Mouse (Mus musculus) mature B cell (primary cell): ENCODE results near the gene Macrod1.
"Not testable (repeated sequence)": the region's sequence is repeated elsewhere in the genome, so short reads cannot be mapped to it uniquely, and the experiment has no call there.

Source experiments
- in situ Hi-C: fragments of 300-500 bp; cut with MboI; formaldehyde crosslinking; loops from 2 replicates; pipeline ENCODE4 v1.14.3; 2019

Gene Macrod1

DNA sequence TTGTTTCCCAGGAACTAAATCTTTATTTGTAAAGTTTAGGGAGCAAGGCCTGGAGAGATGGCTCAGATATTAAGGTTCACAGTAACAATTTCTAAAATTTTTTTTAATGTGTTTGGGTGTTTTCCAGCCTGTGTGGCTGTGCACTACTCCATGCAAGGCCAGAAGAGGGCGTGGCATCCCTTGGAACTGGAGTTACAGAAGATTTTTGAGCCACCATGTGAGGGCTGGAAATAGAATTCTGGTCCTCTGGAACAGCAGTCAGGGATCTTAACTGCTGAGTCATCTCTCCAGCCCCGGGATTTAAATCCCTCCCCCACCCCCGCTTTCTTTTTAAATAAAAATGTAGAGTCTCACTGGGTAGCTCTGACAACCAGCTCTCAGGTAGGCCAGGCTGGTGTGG, 1.4 kb upstream of the Macrod1 start:
- in situ Hi-C loops = loop anchor here (25.0 kb wide), 1 partner anchor 357 kb away; the partner anchor contains the start of gene 2700081O15Rik

DNA sequence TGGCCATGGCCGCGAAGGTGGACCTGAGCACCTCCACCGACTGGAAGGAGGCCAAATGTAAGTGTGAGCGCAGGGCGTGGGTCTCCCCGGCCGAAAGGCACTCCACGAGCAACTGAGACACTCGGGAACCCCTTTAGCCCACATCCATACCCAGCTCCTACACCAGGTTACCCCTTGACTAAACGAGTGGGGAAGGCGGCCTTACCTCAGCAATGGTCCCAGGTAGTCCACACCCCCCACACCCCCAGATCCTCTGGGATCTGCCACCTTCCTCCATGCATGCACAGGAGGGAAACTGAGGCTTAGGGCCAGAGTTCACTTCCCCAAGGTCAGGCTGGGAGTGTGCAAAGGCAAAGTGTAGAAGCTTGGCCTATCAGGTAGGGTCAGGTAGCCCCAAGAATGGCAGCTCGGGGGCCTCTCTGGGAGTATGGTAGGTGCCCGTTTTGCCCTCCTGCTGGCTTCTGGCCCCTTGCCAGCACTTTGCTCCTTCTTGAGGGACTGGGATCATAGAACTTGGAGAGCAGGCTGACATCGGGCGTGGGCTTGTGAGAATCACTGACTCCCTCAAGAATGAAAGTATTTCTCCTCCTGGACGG, 614 bp downstream of the Macrod1 start:
- in situ Hi-C loops = loop anchor here (25.0 kb wide), 1 partner anchor 355 kb away; the partner anchor contains the start of gene 2700081O15Rik

DNA sequence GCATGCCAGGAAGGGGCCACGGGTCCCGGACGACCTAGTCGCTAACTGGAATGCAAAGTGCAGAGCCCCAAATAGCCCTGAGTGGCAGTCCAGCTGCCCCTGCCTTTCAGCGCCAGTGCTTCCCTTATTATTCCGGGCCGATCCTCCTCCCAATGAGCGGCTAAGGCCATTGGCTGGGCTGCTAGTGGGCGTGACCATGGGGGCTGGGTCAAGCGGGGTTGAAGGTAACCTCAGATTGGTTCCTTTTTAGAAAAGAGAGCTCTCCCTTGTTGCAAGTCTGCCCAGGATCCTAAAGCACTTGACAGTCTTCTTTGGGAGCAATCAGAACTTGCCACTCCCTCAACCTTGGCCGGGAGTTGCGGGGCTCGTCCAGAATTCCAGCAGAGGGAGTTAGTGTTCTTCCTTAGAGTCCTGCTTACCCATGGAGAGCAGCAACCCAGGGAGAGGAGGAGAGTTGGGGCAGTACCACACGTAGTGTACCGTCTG, 1.2 kb downstream of the Macrod1 start:
- in situ Hi-C loops = loop anchor here (25.0 kb wide), 1 partner anchor 355 kb away; the partner anchor contains the start of gene 2700081O15Rik

DNA sequence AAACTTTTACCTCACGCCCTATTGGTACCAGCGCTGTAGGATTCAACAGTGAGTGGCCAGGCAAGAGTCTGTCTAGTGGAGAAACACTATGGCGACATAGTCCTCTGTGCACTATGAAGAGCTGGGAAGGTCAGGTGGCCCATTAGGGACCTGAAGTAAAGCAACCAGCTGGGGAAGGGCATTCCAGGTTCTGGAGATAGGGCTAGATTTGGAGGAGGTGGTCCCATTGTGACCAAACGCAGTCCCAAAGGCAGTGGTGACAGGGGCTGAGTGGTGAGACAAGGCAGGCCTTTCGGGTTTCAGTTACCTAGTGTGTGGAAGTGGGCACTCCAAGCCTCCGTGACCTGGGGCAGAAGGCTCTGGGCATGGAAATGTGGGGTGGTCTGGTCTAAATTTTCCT, 1.9 kb downstream of the Macrod1 start:
- in situ Hi-C loops = loop anchor here (25.0 kb wide), 1 partner anchor 354 kb away; the partner anchor contains the start of gene 2700081O15Rik

DNA sequence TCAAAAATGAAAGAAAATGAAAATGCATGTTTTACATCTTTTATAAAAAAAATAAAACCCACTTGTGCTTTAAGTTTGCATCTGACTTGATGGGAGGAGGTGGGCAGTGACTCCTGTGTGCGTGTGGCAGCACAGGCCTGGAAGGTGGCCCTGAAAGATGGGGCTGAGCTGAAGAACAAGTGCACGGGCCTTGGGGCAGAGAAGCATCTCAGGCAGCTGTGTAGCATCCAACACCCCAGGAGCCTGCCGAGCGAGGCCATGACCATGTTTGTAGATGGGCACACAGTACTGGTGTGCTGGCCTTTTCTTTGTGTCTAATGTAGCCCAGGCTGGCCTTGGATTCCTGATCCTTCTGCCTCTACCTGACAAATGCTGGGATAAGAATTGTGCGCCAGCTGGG, 5.5 kb downstream of the Macrod1 start:
- in situ Hi-C loops = loop anchor here (25.0 kb wide), 1 partner anchor 350 kb away; the partner anchor contains the start of gene 2700081O15Rik

DNA sequence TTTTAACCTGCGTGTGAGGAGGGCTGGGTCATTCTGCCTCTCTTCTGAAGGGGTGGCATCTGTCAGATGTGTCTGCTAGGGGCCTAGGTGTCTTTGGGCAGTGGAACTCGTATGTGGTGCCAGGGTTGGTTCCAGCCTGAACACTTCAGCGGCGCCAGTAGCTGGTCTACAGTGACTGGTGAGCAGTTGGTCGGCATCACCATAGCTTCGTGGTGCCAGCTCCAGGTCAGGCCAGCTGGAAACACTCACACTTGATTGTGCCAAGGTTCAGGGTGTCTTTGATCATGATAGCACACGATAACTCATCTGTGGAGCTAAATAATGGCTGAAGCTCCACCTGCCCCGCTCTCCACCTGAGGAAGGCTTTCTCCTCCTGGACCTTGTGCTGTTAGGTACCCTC, 6.3 kb downstream of the Macrod1 start:
- in situ Hi-C loops = loop anchor here (25.0 kb wide), 1 partner anchor 349 kb away; the partner anchor contains the start of gene 2700081O15Rik

DNA sequence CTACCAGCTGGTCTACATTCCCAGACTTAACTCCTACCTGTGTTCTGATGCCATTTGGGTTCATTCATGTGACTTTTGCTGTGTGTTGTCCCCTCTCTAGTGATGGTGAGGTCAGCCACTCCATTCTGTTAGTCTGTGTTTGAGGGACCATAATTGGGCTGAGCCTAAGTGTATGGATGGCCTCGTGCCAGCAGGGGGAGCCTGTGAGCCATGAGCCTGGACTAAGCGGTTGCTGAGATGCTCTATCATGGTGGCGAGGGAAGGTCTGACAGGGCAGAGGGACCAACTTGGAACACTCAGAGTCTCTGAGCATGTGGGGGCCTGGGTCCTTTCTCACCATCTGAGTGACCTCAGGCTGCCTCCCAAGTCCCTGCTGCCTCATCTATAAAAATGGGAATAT, 8.0 kb downstream of the Macrod1 start:
- in situ Hi-C loops = loop anchor here (25.0 kb wide), 1 partner anchor 348 kb away; the partner anchor contains the start of gene 2700081O15Rik

DNA sequence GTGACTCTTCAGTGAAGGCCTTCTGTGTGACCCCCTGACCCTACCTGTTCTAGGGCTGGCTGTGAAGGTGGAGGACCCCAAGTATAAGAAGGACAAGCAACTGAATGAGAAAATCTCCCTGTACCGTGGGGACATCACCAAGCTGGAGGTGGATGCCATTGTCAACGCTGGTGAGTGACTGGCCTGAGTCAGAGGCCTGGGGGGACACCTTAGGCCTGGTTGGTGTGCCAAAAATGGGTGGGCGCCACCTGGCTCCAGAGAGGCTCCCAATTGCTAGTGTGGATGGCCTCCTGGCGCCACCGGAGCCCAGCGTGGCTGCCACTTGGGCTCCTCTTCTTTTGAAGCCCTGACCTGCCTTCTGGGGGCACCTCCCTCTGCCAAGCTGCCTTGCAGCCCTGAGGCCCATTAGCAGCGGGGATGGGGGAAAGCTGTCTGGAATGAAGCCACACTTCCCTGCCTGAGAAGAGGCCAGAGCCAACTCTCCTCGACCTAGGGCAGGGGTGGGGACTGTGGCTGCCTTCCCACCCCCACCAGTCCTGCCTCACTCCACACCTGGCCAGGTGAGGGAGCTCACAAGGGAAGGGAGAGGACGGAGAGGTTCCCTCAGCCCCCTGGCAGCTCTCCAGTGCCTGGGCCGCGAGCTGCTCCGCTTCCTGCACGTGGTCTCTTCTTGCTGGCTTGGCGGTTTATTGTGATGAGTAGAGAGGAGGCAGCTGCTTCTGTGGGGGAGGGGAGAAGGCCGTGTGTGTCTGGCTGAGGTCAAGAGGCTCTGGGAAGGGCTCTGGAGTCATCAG, 9.6 kb downstream of the Macrod1 start:
- in situ Hi-C loops = loop anchor here (25.0 kb wide), 1 partner anchor 346 kb away; the partner anchor contains the start of gene 2700081O15Rik

DNA sequence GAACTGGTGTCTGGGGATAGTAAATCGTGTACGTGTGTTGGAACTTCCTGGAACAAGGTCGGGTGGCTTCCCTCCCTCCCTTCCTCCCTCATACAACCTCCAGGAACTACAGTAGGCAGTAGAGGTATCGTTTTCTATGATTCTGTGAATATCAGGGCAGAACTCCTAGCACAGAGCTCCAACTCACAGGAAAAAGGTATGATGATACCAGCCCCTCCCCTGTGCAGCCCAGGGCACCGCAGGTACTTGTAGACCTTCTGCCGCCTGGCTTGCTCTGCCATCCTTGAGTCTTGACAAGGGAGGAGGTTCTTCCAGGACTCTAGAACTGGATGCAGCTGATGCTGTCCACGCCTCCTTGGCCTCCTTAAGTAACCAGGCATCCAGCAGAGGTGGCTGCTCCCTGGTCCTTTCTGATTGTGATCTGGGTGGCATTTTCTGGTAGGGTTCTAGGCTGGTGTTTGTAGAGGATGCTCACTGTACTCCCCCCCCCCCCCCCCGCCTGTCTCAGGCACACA, 10.3 kb downstream of the Macrod1 start:
- in situ Hi-C loops = loop anchor here (25.0 kb wide), 1 partner anchor 345 kb away; the partner anchor contains the start of gene 2700081O15Rik

DNA sequence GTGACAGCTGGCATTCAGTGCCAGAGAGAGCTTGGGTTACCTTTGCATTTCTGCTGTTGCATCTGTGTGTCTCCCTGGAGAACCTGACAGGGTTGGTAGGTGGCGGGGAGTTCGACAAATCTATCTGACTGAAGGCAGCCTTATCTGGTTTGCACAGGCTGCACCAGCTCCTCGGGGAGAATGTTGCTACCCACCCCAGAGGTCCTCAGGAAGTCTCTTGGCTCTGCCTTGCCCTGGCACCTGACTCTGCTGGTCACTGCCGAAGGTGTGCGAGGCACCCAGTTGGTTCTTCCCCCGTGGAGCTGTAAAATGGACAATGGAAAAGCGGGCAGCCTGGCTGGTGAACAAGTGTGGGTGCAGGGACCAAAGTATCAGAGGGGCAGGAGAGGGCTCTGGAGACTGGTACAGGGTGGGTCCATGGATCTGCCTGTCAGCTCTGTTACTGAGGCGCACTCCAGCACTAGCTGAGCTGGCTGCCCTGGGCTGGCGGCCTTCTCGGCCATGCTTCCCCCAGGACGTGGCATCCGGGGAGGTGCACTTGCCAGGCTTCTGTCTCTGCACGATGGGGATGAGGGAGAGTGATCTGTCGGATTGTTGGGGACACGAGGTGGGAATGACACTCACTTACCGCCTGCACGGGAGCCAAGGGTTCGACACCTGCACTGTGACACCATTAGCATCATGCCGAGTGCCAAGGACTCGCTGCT, 10.9 kb downstream of the Macrod1 start:
- in situ Hi-C loops = loop anchor here (25.0 kb wide), 1 partner anchor 345 kb away; the partner anchor contains the start of gene 2700081O15Rik

DNA sequence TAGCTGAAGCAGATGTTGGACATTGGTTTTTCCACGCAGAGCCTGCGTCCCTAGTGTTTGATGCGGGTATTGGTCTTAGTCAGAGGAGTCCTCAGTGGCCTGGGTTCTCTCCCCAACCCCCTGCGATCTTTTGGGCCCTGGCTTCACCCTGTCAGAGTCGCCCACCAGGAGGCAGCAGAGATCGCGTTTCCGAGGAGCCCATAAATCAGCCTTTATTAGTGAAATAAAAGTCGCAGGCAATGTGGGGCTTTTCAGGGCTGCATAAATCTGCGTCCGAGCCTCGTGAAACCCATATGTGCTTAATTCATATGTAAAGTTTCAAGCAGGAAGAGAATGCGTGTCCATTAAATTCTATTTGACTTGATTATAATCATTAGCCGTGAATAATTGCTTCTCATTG, 11.5 kb downstream of the Macrod1 start:
- in situ Hi-C loops = loop anchor here (25.0 kb wide), 1 partner anchor 344 kb away; the partner anchor contains the start of gene 2700081O15Rik

DNA sequence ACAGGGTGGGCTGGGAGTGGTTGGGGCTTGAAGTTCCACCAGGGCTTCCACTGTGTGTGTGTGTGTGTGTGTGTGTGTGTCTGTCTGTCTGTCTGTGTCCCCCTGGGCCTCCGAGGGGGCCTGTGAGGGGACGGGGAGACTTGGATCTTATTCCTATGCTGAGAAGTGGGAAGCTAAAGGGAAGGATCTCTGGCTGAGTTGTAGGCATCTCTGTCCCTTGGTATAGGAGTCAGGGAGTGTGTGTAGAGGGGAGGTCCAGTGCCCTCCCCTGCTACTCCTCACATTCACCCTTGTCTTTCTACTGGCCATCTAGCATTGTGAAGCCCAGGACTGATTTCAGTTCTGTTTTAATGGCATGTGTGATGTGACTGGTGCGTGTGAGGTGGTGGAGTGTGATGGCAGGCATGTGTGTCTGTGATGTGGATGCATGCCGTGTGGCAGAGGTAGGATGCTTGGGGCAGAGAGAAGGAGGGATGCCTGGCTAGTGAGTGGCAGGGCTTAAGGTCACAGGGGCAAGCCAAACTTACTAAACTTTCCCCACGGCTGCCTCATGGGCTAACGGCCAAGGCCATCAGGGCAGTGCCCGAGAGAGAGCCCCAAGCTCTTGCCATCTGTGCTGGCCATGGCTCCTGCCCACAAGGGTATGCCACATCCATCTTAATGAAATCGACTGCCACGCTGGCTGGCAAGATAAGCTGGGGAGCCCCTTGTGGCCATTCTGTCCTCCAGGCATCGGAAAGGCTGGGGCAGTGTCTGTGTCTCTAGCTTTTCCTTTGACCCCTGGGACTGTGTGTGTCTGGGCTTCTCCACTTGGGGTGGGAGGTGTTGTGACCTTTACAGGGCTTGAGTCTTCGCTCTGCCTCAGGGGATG, 12.3 kb downstream of the Macrod1 start:
- in situ Hi-C loops = loop anchor here (25.0 kb wide), 1 partner anchor 343 kb away; the partner anchor contains the start of gene 2700081O15Rik

DNA sequence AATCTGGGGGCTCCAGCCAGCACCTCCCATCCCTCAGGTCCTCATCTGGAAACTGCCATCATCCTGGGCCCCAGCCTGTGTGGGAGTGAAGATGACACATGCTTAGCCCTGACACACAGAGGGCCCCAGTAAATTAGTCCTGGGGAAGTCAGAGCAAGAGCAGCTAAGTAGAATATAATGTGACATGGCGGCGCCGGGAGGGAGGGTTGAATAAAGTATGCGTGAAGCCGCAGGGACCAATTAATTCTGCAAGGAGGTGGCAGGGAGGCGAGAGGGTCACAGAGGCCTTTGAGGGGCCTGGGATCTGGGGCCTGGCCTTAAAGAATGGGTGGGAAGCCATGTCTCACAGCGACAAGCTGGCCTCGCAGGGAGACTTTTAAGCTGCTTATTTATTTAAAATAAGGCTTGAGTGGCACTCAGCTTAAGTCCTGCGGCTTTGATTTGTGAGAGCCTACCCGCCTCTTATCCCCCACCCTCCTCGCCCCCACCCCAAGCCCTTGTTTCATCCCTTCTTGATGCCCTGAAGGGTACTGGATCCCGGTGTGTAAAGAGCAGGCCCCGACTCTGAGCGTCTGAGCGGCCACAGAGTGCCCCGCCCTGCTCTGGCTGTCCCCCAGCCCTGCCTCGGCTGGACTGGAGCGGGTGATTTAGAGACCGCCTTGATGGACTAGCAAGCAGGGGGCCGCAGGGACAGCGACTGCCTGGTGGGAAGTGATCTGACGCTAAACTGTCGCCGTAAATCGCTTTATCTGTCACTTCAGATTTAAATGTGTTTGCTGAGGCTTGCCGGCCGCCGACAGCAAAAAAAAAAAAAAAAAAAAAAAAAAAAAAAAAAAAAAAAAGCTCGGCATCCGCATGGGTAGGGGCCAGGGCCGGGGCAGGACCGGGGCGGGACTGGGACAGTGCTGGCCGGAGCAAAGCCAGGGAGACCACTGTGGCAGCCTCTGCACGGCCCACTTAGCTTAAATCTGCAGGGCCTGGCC, 13.5 kb downstream of the Macrod1 start:
- in situ Hi-C loops = loop anchor here (5.0 to 25.0 kb wide), 2 partner anchors 122 to 342 kb away; partner anchors contain the start of gene 2700081O15Rik

DNA sequence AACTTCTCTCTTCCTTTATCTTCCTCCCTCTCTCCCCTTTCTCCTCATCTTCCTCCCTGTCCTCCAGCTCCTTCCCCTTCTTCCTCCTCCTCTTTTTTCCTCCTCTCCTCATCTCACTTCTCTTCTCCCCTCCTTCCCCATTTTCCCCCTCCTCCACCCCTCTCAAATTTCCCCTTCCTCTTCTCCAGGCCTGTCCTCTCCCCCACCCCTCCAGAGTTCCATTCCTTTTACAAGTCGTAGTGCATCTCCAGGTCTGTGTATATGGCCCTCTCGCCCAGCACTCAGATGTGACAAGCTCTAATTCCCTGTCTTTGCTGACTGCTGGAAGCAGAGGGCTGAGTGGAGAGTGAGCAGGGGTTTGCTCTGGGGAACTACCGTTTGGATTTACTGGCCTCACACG, 14.2 kb downstream of the Macrod1 start:
- in situ Hi-C loops = loop anchor here (5.0 to 25.0 kb wide), 2 partner anchors 122 to 342 kb away; partner anchors contain the start of gene 2700081O15Rik

DNA sequence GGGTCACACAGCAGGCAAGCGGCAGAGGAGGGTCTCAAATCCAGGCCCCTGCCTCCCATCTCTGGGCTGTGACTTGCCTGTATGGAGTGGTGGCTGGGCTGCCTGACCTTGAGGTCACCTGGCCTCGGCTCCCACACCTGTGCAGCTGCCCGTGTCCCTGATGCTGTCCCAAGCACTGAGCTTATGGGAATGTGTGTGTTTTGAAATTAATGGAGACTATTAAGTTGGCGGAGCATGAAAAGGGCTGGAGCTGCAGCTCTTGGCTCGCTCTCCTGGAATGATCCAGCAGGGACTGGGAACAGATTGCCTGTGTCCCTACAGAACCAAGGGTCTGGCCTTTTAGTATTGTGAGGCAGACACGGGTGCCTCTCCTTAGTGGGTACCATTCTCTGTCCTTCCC, 15.6 kb downstream of the Macrod1 start:
- in situ Hi-C loops = loop anchor here (5.0 to 25.0 kb wide), 2 partner anchors 120 to 340 kb away; partner anchors contain the start of gene 2700081O15Rik

DNA sequence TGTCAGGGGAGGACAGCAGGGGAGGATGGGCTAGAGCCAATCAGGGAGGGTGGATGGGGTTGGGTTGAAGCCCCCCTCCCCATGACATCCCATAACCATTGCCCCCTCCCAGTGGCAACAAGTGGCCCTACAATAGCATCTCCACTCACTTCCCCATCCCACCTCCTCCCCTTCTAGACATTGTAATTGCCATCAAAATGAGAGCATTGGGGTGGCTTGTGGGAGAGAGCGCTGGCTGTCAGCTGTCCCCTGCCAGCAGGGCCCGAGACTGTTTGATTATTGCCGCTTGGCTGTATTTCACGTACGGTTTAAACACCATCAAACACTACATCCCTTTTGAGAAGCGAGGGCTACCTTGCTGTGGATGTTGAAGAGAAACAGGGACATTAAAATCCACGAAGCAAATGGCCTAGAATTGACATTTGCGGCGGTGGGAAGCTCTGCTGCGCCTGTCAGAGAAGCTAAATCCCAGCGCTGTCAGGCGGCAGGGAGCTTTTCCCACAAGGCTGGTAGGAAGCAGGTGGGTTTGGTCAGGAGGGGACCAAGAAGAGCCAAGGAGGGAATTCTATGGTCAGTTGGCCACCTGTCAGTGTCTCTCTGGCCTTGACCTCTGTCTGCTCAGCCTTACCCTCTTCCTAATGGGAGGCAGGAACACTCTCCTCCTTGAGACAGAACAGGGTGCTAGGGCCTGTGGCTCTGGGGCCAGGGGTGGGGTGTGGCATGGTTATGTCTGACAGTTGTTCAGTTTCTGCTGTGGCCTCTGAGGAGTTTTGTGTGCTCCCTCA, 17.6 kb downstream of the Macrod1 start:
- in situ Hi-C loops = loop anchor here (5.0 to 25.0 kb wide), 2 partner anchors 118 to 338 kb away; partner anchors contain the start of gene 2700081O15Rik

DNA sequence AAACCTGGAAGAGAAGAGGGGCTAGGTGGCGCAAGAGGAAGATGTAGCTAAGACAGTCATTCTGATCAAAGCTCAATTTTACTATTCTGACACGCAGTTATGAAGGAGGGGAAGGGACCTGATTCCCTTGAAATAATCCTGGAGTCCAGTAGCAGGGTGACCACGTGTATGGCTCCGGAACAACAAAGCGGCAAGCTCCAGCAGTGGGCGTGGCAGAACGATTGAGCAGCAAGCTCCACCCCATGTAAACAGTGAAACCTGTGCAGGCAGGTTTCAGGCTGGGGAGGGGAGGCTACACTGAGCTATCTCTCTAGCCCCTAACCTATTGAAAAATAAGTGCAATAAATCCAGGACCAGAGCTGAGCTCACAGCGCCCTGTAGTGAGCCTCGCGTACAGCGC, 18.7 kb downstream of the Macrod1 start:
- in situ Hi-C loops = not testable (repeated sequence)

DNA sequence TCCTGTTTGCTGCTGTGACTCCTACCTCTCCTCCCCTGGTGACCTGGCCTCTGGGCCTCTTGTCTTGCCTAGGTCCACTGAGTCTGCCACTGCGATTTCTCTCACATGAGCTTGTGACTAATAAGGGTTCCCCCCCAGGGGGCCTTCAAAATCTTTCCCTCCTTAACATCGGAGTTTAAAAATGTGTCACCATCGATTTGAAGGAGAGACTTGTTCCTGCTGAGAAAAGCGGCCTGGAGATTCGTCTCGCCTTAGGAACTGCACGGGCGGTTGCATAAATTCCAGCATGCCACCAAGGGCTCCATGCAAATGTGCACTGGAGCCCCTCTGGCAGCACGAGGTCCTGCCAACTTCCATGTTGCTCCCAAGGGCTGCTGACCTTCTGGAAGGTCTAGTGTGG, 21.1 kb downstream of the Macrod1 start:
- in situ Hi-C loops = no loop called here
